Mouse (Mus musculus) megakaryocyte, adult 5-6 weeks (primary cell): ENCODE results near the gene Nod1. TPM values are rescaled to one million over a fixed set of nuclear protein-coding genes. Genes with fewer than 3 reads are reported as not detected.

Experiments used
- ATAC-seq: 2 replicates; pipeline ENCODE4 v1.8.0; 2016; ENCODE audit warnings: mild to moderate bottlenecking, inconsistent platforms; ENCODE audit not compliant: poor library complexity, severe bottlenecking
- total RNA-seq, 2 experiments: library from RNA; stranded (forward) in 1 of 2; stranded (reverse) in 1 of 2; fragments of 153-499, 151-499 nt in 1 of 2; fragments of 221-1000, 200-1000 nt in 1 of 2; gene quantifications; 2 replicates each; pipeline versions ENCODE4 v1.2.3 to v1.2.4; 2015 to 2017

Nod1 gene
- total RNA-seq, 2 experiments from 2014 or later: 11.1 to 12.2 TPM

DNA sequence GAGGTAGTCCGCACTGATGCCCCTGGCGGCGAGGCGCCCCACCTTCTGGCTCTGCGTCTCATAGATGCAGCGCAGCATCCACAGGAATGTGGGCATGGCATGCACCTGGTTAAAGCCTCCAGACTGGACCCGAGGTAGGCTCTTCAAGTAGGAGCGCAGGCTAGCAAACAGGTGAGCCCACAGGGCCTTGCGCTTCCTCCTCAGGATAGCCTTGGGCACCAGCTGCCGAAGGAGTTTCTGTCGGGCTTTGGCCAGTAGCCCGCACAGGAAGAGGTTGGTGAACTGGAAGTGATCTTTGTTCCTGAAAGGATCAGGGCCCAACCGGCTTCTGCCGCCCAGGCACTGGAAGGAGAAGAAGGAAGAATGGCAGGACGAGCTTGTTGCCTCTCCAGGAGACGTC, 29.1 kb downstream of the Nod1 start:
- no peak for ATAC-seq

DNA sequence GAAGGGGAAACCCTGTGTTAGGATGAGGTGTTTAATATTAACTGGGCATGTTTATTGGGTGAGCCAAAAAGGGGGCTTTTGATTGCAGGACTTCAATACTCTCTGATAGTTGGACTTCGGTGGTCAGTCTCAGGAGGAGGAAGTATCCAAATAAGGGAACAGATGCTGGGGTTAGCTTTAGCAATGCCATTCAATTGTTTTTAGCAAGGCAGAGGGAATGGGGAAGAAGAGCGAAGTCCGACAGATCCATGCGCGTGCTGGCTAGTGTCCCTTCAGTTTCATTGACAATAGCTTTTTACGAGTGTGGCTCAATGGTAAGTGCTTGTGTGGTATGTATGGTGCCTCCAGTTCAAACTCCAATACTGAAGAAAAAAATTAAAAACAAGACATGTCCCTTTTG, 31.3 kb downstream of the Nod1 start:
- peak; percentile 70 for ATAC-seq

DNA sequence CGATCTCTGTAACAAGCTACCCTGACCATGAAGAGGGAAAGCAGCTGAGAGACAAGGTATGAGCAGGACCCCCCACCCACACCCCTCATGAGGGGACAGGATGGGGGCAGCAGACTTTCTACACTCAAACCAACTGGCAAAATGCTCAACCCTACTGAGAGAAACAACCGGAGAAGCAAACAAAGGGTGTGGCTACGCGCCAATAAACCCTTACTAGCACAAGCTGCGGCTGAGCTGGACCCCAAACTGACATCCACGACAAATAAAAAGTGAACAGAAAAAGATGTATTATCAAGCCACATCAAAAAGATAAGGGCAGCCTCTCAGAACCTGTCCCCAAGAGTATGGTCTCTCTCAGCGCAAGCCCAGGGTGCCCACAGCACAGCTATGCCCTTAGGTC, 32.3 kb downstream of the Nod1 start:
- no peak for ATAC-seq

DNA sequence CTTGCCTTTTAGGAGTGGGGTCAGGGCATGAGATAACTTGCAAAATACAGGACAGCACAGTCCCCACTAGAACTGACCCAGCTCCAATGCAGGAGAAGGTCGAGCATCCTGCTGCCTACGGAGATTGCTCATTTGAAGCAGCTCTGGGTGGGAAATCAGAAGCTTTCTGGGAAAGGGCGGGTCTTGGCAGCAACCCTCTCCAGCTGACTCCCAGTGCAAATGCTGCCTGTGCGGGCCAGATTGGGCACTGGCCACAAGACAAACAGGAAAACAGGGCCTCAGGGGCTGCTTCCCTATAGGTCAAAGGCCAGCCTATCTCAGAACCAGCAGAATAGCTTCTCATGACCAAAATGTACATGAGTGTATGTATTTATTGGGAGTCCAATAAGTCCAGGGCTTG, 32.8 kb downstream of the Nod1 start:
- peak; percentile 16; the same call in 1 of the 2 replicates for ATAC-seq

DNA sequence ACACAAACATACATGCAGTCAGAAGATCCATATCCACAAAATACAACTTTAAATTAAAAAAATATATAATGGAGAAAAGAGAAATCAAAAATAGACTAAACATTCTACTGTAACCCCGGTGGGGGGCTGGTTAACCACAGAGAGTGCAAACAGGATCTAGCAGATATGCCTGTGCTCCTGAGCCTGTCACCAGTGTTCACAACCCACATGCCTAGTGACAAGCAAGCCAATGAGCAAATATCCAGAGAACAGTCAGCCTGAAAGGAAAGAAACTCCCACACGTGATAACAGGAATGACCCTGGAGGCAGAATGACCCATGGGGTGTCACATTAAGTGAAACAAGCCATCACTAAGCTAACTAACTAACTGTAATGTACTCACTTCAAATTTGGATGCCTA, 35.9 kb downstream of the Nod1 start:
- no peak for ATAC-seq

DNA sequence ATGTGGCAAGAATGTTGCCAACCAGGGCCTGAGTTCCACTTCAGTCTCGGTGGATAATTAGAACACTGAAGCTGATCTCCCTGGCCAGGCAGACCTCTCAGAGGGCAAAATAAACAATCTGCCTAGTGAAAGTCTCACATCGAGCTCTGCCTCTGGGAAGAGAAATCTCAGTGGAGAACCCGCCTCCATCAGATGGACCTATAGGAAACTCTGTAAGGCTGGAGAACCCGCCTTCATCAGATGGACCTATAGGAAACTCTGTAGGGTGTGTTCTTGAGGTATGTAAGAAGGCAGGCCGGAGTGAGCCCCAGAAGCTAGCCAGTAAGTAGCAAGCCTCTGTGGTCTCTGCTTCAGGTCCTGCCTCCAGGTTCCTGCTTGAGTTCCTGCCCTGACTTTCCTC, 37.5 kb downstream of the Nod1 start:
- ATAC-seq: peak; percentile 47

DNA sequence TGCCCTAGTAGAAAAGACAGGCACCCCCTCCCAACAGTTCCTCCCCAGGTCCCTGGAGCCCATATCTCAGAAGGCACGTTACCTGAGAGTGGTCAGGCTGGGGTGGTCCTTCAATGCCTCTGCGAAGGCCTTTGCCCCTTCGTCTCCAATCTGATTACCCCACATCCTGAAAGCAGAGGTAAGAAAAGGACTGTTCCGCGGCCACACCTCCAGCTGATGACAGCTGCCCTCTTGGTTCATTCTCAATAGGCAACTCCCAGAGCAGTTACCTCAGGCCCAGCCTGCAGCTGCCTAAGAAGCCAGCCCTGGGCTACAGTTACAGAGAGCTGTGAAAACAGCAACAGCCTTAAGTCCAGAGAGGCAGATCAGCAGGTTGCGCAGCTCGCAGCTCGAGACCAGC, 38.1 kb downstream of the Nod1 start:
- ATAC-seq: peak; percentile 77

DNA sequence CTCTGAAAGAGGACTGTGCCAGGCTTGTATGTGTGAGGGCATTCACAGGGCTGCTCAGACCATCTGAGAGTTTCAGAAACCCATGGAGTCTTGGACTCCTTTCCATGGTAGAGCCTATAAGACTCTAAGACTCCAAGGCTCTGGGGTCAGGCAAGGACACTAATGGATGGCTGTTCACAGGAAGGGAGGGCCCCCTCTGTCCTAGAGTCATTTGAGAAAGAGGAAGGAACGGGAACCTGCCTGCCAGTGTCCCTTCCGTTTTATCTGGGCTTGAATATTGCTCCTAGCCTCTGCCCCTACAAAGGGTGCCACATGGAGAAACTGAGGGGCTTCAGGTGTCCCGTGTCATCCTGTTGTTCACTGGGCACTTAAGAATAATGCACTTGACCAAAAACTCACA, 38.5 kb downstream of the Nod1 start:
- ATAC-seq: peak; percentile 72

DNA sequence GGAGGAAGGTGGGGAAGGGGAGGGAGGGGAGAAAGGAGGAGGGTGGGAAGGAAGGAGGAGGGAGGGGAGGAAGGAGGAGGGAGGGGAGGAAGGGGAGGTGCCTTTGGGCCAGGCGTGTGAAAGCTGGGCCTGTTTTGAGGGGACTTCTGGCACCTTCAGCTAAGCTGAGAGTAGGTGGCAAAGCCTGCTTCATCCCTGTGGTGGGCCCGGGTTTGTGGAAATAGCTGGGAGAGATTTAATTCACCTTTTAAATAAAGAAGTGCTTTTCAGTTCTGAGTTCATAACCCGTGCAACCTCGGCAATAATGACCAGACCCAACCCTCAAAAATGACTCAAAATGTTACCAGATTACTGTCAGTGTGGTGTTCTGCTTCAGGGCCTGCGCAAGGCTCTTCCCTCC, 39.2 kb downstream of the Nod1 start:
- no peak for ATAC-seq

DNA sequence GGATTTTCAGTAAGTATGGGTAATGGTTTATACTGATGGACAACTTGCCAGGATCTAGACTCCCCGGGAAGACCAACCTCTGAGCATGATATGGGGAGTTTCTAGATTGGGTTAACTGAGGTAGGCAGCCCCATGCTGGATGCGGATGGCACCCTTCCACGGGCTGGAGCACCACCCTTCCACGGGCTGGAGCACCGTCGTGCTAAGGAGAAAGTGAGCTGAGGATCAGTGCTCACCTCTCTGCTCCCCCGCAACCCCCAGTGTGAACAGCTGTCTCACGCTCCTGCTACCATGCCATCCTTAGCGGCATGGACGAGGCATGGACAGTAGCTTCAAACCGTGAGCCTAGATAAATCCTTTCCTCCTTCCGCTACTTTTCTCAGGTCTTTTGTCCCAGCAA, 39.9 kb downstream of the Nod1 start:
- ATAC-seq: no peak

DNA sequence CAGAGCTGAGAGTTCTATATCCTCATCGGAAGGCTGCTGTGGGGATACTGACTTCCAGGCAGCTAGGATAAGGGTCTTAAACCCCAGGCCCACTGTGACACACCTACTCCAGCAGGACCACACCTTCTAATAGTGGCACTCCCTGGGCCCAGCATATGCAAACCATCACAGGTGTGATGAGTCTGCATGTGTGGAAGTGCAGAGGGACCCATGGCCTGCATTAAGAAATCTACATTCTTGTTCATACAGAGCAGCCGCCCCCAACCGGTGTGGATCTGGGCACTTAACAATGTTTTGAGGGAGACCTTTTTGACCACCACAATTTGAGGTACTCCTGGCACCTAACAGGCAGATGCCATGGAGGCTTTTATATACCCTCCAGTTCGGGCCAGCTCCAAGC, 40.8 kb downstream of the Nod1 start:
- ATAC-seq: no peak

DNA sequence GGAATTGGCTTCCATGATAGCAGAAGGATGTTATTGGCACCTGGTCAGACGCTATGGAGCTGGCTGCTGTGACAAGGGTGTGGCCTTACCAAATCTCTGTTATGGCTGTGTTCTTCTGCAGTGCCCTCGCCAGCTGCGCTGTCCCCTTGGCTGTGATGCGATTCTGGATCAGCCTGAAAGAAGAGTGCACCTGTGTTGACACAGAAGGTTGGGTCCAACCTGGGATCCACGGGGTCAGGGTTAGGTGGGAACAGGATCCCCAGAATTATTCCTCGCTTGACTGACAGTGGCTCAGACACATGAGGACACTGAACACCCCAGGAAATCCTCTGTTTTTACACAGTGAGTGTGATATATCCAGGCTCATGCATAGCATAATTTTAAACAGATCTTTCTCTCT, 44.5 kb downstream of the Nod1 start:
- ATAC-seq: no peak

DNA sequence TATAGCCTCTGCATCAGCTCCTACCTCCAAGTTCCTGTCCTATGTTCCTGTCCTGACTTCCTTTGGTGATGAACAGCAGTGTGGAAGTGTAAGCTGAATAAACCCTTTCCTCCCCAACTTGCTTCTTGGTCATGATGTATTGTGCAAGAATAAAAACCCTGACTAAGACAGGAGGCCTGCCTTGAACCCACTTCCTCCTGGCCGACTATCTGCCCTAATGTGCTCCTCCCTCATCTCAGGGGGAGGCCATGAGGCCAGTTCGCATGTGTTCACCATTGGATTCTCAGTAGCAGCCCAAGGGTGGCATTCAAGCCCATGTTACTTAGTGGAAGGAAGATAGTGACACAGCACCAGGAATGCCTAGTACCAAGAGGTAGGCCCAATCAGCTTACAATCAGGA, 45.5 kb downstream of the Nod1 start:
- ATAC-seq: peak; percentile 60

DNA sequence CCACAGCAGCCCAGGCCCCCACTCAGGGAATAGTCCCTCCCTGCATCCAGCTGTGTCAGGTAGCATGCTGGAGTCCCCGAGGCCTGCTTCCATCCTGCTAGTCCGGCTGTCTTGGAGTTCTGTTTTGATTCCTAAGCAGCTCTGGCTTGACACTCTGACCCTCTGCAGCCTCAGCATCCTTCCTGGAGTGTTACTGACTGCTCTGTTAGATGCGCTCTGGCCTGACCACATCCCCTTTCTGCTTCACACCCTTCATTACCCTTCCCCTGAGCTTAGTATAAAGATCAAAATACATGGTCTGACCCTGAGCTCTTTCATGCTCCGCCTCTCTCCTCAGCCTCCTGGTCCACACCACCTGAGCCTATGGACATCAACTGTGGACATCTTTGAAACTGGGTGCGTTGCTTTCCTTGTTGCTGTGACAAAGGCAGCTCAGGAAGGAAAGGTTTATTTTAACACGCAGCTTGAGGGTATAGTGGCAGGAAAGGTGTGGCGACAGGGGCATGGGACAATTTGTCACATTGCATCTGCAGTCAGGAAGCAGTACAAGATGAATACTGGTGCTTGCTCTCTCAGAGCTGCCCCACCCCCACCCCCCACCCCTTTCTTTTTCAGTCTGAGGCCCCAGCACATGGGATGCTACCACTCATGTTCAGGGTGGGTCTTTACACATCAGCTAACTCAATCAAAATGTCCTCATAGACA, 46.5 kb downstream of the Nod1 start:
- peak; percentile 84 for ATAC-seq

DNA sequence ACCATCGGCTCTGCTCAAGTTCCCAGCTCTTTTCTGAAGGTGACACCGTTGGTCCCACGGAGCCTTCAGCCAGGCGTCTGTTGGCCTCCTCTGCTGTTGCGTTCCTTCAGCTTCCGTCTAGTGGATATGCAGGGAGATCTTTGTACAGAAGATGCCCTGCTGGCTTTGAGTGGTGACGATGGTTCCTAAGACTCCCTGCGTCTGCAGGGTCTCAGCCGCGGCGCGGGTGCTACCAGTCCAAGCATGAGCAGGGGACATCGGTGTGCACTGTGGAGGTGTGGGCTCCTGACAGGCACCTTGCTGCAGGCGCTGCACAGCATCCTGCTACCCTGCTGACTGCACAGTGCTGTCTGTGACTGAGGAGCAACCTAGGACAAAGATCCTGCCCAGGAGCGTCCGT, 47.9 kb downstream of the Nod1 start:
- ATAC-seq: no peak

DNA sequence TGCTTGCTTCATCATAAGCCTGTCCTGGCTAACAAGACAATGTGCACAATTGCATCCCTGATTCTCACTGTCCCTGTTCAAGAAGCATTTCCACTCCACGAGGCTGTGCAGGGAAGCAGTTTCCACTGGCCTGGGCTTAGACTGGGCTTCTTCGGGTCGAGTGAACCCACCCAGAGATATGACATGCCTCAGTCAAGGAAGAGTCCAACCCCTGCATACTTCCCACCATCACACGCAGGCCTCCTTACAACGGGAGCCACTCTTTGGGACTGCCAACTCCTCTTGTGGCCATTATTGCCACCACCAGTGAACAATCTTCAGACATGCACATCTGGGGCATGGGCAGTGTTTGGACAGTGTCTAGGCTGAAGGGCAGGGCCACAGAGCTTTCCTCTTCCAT, 53.9 kb downstream of the Nod1 start:
- ATAC-seq: no peak

DNA sequence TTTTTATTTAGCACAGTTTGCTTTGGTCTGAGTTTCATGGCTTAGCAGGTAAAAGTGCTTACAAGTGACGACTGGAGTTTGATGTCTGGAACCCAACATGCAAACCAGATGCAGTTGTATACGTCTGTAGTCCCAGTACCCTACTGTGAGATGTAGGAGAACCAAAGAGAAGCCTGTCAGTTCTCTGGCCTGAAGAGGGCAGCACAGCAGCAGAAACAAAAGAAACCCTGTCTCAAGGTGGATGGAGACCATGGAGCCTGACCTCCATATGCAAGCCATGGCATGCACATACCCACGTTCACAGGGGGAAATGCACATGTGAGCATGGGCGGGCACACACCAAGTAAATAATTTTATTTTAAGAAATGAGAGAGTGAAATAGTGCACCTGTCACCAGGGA, 54.9 kb downstream of the Nod1 start:
- peak; percentile 97 for ATAC-seq

DNA sequence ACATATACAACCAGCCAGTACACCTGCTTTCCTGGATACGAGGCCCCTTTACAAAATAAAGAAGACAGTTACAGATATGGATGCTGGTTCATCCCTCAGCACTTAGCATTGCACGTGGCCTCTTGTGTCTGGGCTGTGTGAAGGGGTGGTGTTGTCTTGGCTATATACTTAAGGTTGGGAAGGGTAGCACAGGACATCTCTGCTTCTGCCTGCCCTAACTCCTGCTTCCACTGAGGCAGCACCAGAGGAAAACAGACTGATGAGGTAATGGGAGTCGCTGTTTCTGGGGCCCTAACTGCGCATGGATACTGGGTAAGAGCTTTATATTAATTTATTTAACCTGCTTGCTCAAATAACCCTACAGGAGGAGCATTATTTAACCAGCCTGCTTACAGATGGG, 55.5 kb downstream of the Nod1 start:
- no peak for ATAC-seq

DNA sequence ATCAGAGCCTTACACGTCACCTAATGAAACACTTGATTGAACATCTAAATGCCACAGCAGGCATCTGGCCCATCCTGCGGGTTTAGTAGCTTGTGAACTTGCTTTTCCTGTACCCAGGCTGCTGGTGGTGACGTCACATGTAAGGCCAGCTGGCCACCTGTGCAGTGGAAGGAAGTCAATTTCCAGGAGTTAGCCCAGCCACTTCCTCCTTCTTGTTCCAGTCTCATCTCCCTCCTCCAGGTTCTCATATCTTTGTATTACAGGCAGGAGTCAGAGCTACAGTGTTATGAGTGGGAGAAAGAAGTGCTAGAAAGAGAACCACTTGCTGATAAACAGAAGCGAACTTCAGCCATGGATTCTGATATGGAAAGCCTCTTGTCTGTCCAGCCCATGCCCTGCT, 56.2 kb downstream of the Nod1 start:
- ATAC-seq: no peak

DNA sequence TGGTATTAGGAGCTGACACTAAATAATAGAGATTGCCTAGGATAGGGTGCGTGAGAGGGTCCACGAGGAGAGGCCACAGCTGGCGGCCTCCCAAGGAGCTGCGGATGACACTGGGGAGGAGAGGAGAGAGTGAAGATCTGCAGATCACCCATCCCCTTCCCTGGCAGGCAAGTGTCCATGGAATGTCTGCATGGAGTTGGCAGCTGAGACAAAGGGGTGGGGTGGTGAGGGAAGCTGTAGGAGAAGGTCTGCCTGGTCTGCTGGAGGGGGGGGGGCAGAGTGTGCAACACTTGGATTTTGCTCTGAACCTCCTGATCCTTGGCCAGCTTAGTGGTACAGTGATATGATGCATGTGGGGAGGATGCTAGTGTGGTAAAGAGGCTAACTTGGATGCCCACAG, 57.4 kb downstream of the Nod1 start:
- ATAC-seq: no peak

DNA sequence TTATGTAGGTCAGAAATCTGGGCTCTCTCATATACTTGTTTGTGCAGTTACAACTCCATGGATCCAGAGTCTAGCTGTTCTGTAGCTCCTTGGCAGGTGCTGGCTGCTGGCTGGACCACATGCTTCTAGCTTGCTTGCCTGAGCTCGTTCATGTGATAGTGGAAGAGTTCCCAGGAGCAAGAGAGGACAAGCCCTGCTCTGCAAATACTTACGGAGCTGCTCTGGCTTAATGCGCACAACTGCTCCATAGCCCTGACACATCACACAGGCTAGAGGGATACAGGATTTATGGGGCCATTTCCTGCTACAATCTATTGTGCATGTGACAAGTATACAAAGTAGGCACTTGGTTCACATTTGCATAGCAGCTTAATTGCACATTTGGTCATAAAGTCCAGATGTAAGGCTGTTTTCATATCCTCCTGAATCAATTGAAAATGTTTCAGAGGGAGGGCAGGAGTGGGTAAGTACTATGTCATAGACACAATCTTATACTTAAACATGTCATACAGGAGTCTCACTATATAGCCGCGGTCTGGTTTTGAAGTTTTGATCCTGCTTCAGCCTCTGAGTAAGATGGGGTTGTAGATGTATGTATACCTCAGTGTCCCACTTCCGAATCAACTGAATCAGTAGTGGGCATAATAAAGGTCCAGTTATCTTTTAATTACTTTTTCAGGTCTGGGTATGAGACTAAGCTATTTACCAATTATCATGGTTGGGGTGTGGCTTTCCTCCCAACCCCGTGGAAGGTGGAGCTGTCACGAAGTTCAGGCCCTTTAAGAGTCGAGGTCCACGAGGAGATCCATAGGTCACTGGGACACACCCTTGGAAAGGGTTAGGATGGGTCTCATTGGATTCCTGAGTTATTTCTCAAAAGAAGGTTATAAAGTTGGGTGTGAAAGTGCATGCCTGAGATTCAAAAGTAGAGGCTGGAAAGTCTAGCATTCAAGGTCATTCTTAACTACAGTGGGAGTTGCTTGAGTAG, 66.1 kb downstream of the Nod1 start:
- no peak for ATAC-seq

DNA sequence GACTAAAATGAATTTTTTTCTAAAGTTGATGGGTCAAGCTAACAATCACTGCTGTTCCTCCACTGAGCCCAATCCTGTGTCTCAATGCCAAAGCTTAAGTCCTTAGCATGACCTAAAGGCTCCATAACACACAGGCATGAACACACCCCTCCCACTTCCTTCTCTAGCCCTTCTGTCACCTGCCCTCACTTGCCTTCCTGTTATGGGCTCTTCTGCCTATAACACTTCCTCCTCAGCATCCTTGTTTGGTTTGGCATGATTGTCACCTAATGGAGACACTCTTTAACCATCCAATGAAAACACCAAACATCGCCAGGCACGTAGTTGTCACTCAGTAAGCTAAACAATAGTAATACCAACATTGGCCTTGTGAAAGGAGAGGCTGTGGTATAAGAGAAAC, 69.9 kb downstream of the Nod1 start:
- ATAC-seq: no peak
